Mouse (Mus musculus) urinary bladder, adult 2 months (tissue): ENCODE measurements around the gene Gm13279. TPM values are rescaled to one million over a fixed set of nuclear protein-coding genes. Genes with fewer than 3 reads are reported as not detected.
A peak's percentile ranks its signal among the peaks of the same experiment; 100 is the strongest.
"Not testable (repeated sequence)": the region's sequence is repeated elsewhere in the genome, so short reads cannot be mapped to it uniquely, and the experiment has no call there.

ENCODE experiments used
- DNase-seq: peaks from one replicate; pipeline ENCODE4 v3.0.0; 2022; ENCODE audit warnings: low spot score
- polyA plus RNA-seq: library from polyadenylated mRNA; depleted of rRNA; stranded (reverse); fragments of >200 nt; gene quantifications from 2 replicates; pipeline ENCODE4 v1.2.3, GENCODE M21; 2012; rRNA removed

Gm13279 gene
- polyA plus RNA-seq, 1 experiment = not detected

GRCm38 (mm10) chr4:88793936-88794675 lies 3.1 kb upstream of the Gm13279 start, which contains the start of gene Gm13275:
Gene Gm13275, plus strand, starts transcription at chr4:88794487.
- DNase-seq = peak; percentile 89

GRCm38 (mm10) chr4:88799365-88799764 lies 2.2 kb downstream of the Gm13279 start, which contains the start of gene Gm13285:
Gene Gm13285, plus strand, starts transcription at chr4:88799665.
- DNase-seq = not testable (repeated sequence)

GRCm38 (mm10) chr4:88802954-88803353 lies 5.8 kb downstream of the Gm13279 start, which contains the start of gene Gm13287:
Gene Gm13287, plus strand, starts transcription at chr4:88803254.
- not testable (repeated sequence) for DNase-seq

GRCm38 (mm10) chr4:88805231-88805630 lies 8.0 kb downstream of the Gm13279 start, which contains the start of gene Gm13288:
Gene Gm13288, plus strand, starts transcription at chr4:88805531.
- not testable (repeated sequence) for DNase-seq

- not testable (repeated sequence) for DNase-seq
These were observed 8.6 kb downstream of the Gm13279 start for GRCm38 (mm10) chr4:88805761-88806160.

GRCm38 (mm10) chr4:88815928-88816327 lies 18.7 kb downstream of the Gm13279 start, which contains the start of gene Ifna7:
Gene Ifna7, plus strand, starts transcription at chr4:88816228.
- no peak for DNase-seq

- DNase-seq = no peak
These were observed 22.5 kb downstream of the Gm13279 start, which contains the start of gene Ifna11 for GRCm38 (mm10) chr4:88819659-88820058. Gene Ifna11, plus strand, starts transcription at chr4:88819959.

- no peak for DNase-seq
These were observed 25.8 kb downstream of the Gm13279 start for GRCm38 (mm10) chr4:88822995-88823394.

- not testable (repeated sequence) for DNase-seq
These were observed 29.9 kb downstream of the Gm13279 start, which contains the start of gene Ifna6 for GRCm38 (mm10) chr4:88827116-88827515. Gene Ifna6, plus strand, starts transcription at chr4:88827416.

GRCm38 (mm10) chr4:88830523-88830922 lies 33.3 kb downstream of the Gm13279 start:
- no peak for DNase-seq

- DNase-seq = not testable (repeated sequence)
These were observed 38.0 kb downstream of the Gm13279 start, which contains the start of gene Ifna5 for GRCm38 (mm10) chr4:88835225-88835624. Gene Ifna5, plus strand, starts transcription at chr4:88835525.

- DNase-seq = no peak
These were observed 41.6 kb downstream of the Gm13279 start for GRCm38 (mm10) chr4:88838828-88839227.

GRCm38 (mm10) chr4:88840058-88840457 lies 42.9 kb downstream of the Gm13279 start:
- no peak for DNase-seq

- no peak for DNase-seq
These were observed 44.3 kb downstream of the Gm13279 start, which contains the start of gene Ifna4 for GRCm38 (mm10) chr4:88841438-88841911. Gene Ifna4, plus strand, starts transcription at chr4:88841861.

- no peak for DNase-seq
These were observed 48.1 kb downstream of the Gm13279 start for GRCm38 (mm10) chr4:88845334-88845733.

Other genes starting within 250 kb of the Gm13279 start
- gene Ifna15, start 239.2 kb upstream of the Gm13279 start, polyA plus RNA-seq = not detected in 2 replicates
- gene Ifna14, start 225.6 kb upstream of the Gm13279 start, polyA plus RNA-seq = not detected in 2 replicates
- not detected in 2 replicates for gene Ifna9, start 205.0 kb upstream of the Gm13279 start, polyA plus RNA-seq
- gene Ifna12, start 194.0 kb upstream of the Gm13279 start, polyA plus RNA-seq = not detected in 2 replicates
- gene C87499, start 163.0 kb upstream of the Gm13279 start, polyA plus RNA-seq = not detected in 2 replicates
- not detected in 2 replicates for gene Ifna13, start 152.9 kb upstream of the Gm13279 start, polyA plus RNA-seq
- gene Ifna16, start 120.5 kb upstream of the Gm13279 start, polyA plus RNA-seq = not detected in 2 replicates
- gene Ifna2, start 113.5 kb upstream of the Gm13279 start, polyA plus RNA-seq = not detected in 2 replicates
- not detected in 2 replicates for gene Ifnab, start 106.0 kb upstream of the Gm13279 start, polyA plus RNA-seq
- gene Gm26566, start 75.6 kb upstream of the Gm13279 start, polyA plus RNA-seq = 0.25 and 0.66 TPM in 2 replicates
- gene Klhl9, start 74.9 kb upstream of the Gm13279 start, polyA plus RNA-seq = 40.0 and 42.0 TPM in 2 replicates
- gene Gm13271, start 42.5 kb upstream of the Gm13279 start, polyA plus RNA-seq = not detected in 2 replicates
- gene Gm13283, start 37.3 kb upstream of the Gm13279 start, polyA plus RNA-seq = 0.04 and 0.10 TPM in 2 replicates
- 0.07 TPM in 1 of 2 replicates, not detected in the other for gene Gm13290, start 23.6 kb upstream of the Gm13279 start, polyA plus RNA-seq
- gene Gm13289, start 20.5 kb upstream of the Gm13279 start, polyA plus RNA-seq = not detected in 2 replicates
- not detected in 2 replicates for gene Gm13272, start 17.5 kb upstream of the Gm13279 start, polyA plus RNA-seq
- 0.12 TPM in 1 of 2 replicates, not detected in the other for gene Ifnz, start 15.3 kb upstream of the Gm13279 start, polyA plus RNA-seq
- gene Gm13276, start 11.7 kb upstream of the Gm13279 start, polyA plus RNA-seq = not detected in 2 replicates
- not detected in 2 replicates for gene Gm13277, start 8.8 kb upstream of the Gm13279 start, polyA plus RNA-seq
- not detected in 2 replicates for gene Gm13278, start 5.8 kb upstream of the Gm13279 start, polyA plus RNA-seq
- gene Gm13275, start 2.9 kb upstream of the Gm13279 start, polyA plus RNA-seq = not detected in 2 replicates
- 0.07 TPM in 1 of 2 replicates, not detected in the other for gene Gm13285, start 2.3 kb downstream of the Gm13279 start, polyA plus RNA-seq
- 0.15 TPM in 1 of 2 replicates, not detected in the other for gene Gm13287, start 5.9 kb downstream of the Gm13279 start, polyA plus RNA-seq
- 0.01 TPM in 1 of 2 replicates, not detected in the other for gene Gm13288, start 8.1 kb downstream of the Gm13279 start, polyA plus RNA-seq
- gene Ifna7, start 18.8 kb downstream of the Gm13279 start, polyA plus RNA-seq = not detected in 2 replicates
- not detected in 2 replicates for gene Ifna11, start 22.6 kb downstream of the Gm13279 start, polyA plus RNA-seq
- gene Ifna6, start 30.0 kb downstream of the Gm13279 start, polyA plus RNA-seq = not detected in 2 replicates
- gene Ifna5, start 38.1 kb downstream of the Gm13279 start, polyA plus RNA-seq = not detected in 2 replicates
- gene Ifna4, start 44.5 kb downstream of the Gm13279 start, polyA plus RNA-seq = not detected in 2 replicates
- not detected in 2 replicates for gene Ifna1, start 52.7 kb downstream of the Gm13279 start, polyA plus RNA-seq
- gene Ifne, start 82.8 kb downstream of the Gm13279 start, polyA plus RNA-seq = 0.48 and 0.80 TPM in 2 replicates